Mouse (Mus musculus) kidney, embryonic 14.5 days (tissue): ENCODE results near the gene Arglu1. TPM values are rescaled to one million over a fixed set of nuclear protein-coding genes. Genes with fewer than 3 reads are reported as not detected.

Experiments
- ATAC-seq: fragments of 200-750 bp; cut with Nextera tagmentation; 2 replicates; pipeline ENCODE4 v1.8.0; 2017; ENCODE audit warnings: moderate number of reproducible peaks, mild to moderate bottlenecking, moderate TSS enrichment, moderate library complexity; ENCODE audit not compliant: low FRiP score, low TSS enrichment
- H3K27ac ChIP-seq: fragments of 300-500 bp; sonication (generic); 2 replicates; pipeline ENCODE4 v1.5.1; 2014; ENCODE audit warnings: low read depth, mild to moderate bottlenecking, low read length, moderate library complexity, mixed read lengths
- H3K27me3 ChIP-seq: fragments of 300-500 bp; sonication (generic); 2 replicates; pipeline ENCODE4 v1.6.1; 2014; ENCODE audit warnings: mild to moderate bottlenecking, low read length; ENCODE audit not compliant: control insufficient read depth, insufficient read depth
- H3K36me3 ChIP-seq: fragments of 300-500 bp; sonication (generic); 2 replicates; pipeline ENCODE4 v1.6.1; 2014; ENCODE audit warnings: low read length, mixed read lengths; ENCODE audit not compliant: control insufficient read depth, insufficient read depth
- H3K4me1 ChIP-seq: fragments of 300-500 bp; sonication (generic); 2 replicates; pipeline ENCODE4 v1.6.1; 2014; ENCODE audit warnings: low read length, mixed read lengths; ENCODE audit not compliant: control insufficient read depth, insufficient read depth
- H3K4me2 ChIP-seq: fragments of 300-500 bp; sonication (generic); replicated peaks from 2 replicates; pipeline ENCODE4 v1.6.1; 2014; ENCODE audit warnings: low read depth, mild to moderate bottlenecking, low read length
- H3K4me3 ChIP-seq: fragments of 300-500 bp; sonication (generic); 2 replicates; pipeline ENCODE4 v1.5.1; 2014; ENCODE audit warnings: mild to moderate bottlenecking, low read length
- H3K9ac ChIP-seq: fragments of 300-500 bp; sonication (generic); 2 replicates; pipeline ENCODE4 v1.6.1; 2014; ENCODE audit warnings: low read depth, mild to moderate bottlenecking, low read length, moderate library complexity
- H3K9me3 ChIP-seq: fragments of 300-500 bp; sonication (generic); 2 replicates; pipeline ENCODE4 v1.6.1; 2016; ENCODE audit warnings: low read length; ENCODE audit not compliant: control insufficient read depth
- WGBS: fragments of 180-500 bp; shearing (Covaris S2); extraction: QIAGEN DNeasy Blood & Tissue Kit; methylation state at CpG from one replicate; pipeline ENCODE4 v1.1.7; 2014; 5-methylcytosine and 5-hydroxymethylcytosine counted together
- polyA plus RNA-seq: library from polyadenylated mRNA; unstranded; fragments of >200 nt; fragmentation: Nextera tagmentation; extraction: Ambion mirVana; gene quantifications from 2 replicates; pipeline ENCODE4 v1.2.1, GENCODE M21; 2014

The Arglu1 gene
- polyA plus RNA-seq, 1 experiment from 2014 or later: 150 TPM

GRCm38 (mm10) chr8:8653906-8654489 is 36.3 kb downstream of the Arglu1 start:
- Histone ChIP-seq H3K4me2 (peak overlapping the region; percentile 17; the same call in 1 of the 2 replicates), H3K9me3 (no peaks in the 10 kb centered on the region), H3K4me3 (no peak overlapping the region), H3K36me3 (no peaks in the 10 kb centered on the region), H3K4me1 (peaks cover 16% of the 10 kb centered on the region; the same call in 1 of the 2 replicates), H3K9ac (no peak overlapping the region), H3K27me3 (0 out of 2 replicates have a peak, but pooled peaks cover 4% of the 10 kb centered on the region), H3K27ac (no peak overlapping the region)
- ATAC-seq: no peak
- WGBS: 34% methylated on average over 12 of the region's 12 CpGs

- Histone ChIP-seq H3K4me2 (peak overlapping the region; percentile 17; the same call in 1 of the 2 replicates), H3K9ac (no peak overlapping the region), H3K4me3 (no peak overlapping the region), H3K27ac (no peak overlapping the region), H3K4me1 (peaks cover 16% of the 10 kb centered on the region; the same call in 1 of the 2 replicates), H3K9me3 (no peaks in the 10 kb centered on the region), H3K27me3 (0 out of 2 replicates have a peak, but pooled peaks cover 3% of the 10 kb centered on the region), H3K36me3 (no peaks in the 10 kb centered on the region)
- 54% methylated on average over 5 of the region's 5 CpGs for WGBS
- ATAC-seq: no peak
Measured at GRCm38 (mm10) chr8:8653343-8653742, 37.0 kb downstream of the Arglu1 start.

- no peak for ATAC-seq
- H3K36me3 ChIP-seq: no peaks in the 10 kb centered on the region
- no peak overlapping the region for H3K4me3 ChIP-seq
- no peaks in the 10 kb centered on the region for H3K9me3 ChIP-seq
- no peak overlapping the region; the same call in 1 of the 2 replicates for H3K4me2 ChIP-seq
- peaks cover 15% of the 10 kb centered on the region; the same call in 1 of the 2 replicates for H3K4me1 ChIP-seq
- H3K9ac ChIP-seq: no peak overlapping the region
- H3K27ac ChIP-seq: no peak overlapping the region
- WGBS: 78% methylated on average over 4 of the region's 4 CpGs
- no peaks in the 10 kb centered on the region for H3K27me3 ChIP-seq
Measured at GRCm38 (mm10) chr8:8652388-8652787, 37.9 kb downstream of the Arglu1 start.

- Histone ChIP-seq H3K4me2 (no peak overlapping the region), H3K9me3 (no peaks in the 10 kb centered on the region), H3K9ac (no peak overlapping the region), H3K27ac (no peak overlapping the region), H3K36me3 (no peaks in the 10 kb centered on the region), H3K27me3 (no peaks in the 10 kb centered on the region), H3K4me3 (no peak overlapping the region), H3K4me1 (peaks cover 12% of the 10 kb centered on the region; the same call in 1 of the 2 replicates)
- 69% methylated on average over 8 of the region's 8 CpGs for WGBS
- ATAC-seq: no peak
Measured at GRCm38 (mm10) chr8:8649944-8650343, 40.4 kb downstream of the Arglu1 start.

- Histone ChIP-seq H3K27me3 (no peaks in the 10 kb centered on the region), H3K9ac (no peak overlapping the region), H3K4me3 (no peak overlapping the region), H3K27ac (no peak overlapping the region), H3K9me3 (no peaks in the 10 kb centered on the region), H3K36me3 (no peaks in the 10 kb centered on the region), H3K4me1 (peaks cover 14% of the 10 kb centered on the region; the same call in 1 of the 2 replicates), H3K4me2 (no peak overlapping the region)
- no peak for ATAC-seq
- 75% methylated on average over 3 of the region's 3 CpGs for WGBS
Measured at GRCm38 (mm10) chr8:8649536-8649935, 40.8 kb downstream of the Arglu1 start.

- H3K4me3 ChIP-seq: no peak overlapping the region
- H3K9me3 ChIP-seq: no peaks in the 10 kb centered on the region
- ATAC-seq: no peak
- H3K27me3 ChIP-seq: no peaks in the 10 kb centered on the region
- 57% methylated on average over 7 of the region's 7 CpGs for WGBS
- peaks cover 13% of the 10 kb centered on the region; the same call in 1 of the 2 replicates for H3K4me1 ChIP-seq
- H3K27ac ChIP-seq: no peak overlapping the region
- H3K36me3 ChIP-seq: no peaks in the 10 kb centered on the region
- H3K9ac ChIP-seq: no peak overlapping the region
- no peak overlapping the region for H3K4me2 ChIP-seq
Measured at GRCm38 (mm10) chr8:8648686-8649085, 41.6 kb downstream of the Arglu1 start.

GRCm38 (mm10) chr8:8647824-8648223 is 42.5 kb downstream of the Arglu1 start:
- peaks cover 6% of the 10 kb centered on the region; the same call in 1 of the 2 replicates for H3K4me1 ChIP-seq
- no peak overlapping the region for H3K4me2 ChIP-seq
- no peak for ATAC-seq
- H3K4me3 ChIP-seq: no peak overlapping the region
- no peak overlapping the region for H3K27ac ChIP-seq
- H3K36me3 ChIP-seq: no peaks in the 10 kb centered on the region
- no peaks in the 10 kb centered on the region for H3K27me3 ChIP-seq
- H3K9me3 ChIP-seq: no peaks in the 10 kb centered on the region
- H3K9ac ChIP-seq: no peak overlapping the region
- WGBS: 52% methylated on average over 7 of the region's 7 CpGs

- WGBS: 66% methylated on average over 3 of the region's 3 CpGs
- no peak for ATAC-seq
- Histone ChIP-seq H3K36me3 (no peaks in the 10 kb centered on the region), H3K9ac (no peak overlapping the region), H3K27me3 (no peaks in the 10 kb centered on the region), H3K4me1 (peaks cover 4% of the 10 kb centered on the region; the same call in 1 of the 2 replicates), H3K27ac (no peak overlapping the region), H3K4me3 (no peak overlapping the region), H3K4me2 (no peak overlapping the region), H3K9me3 (no peaks in the 10 kb centered on the region)
Measured at GRCm38 (mm10) chr8:8647319-8647718, 43.0 kb downstream of the Arglu1 start.

GRCm38 (mm10) chr8:8644160-8644915 is 46.0 kb downstream of the Arglu1 start:
- H3K9me3 ChIP-seq: no peaks in the 10 kb centered on the region
- H3K27ac ChIP-seq: no peak overlapping the region
- ATAC-seq: no peak
- no peak overlapping the region for H3K9ac ChIP-seq
- H3K36me3 ChIP-seq: no peaks in the 10 kb centered on the region
- H3K27me3 ChIP-seq: no peaks in the 10 kb centered on the region
- no peak overlapping the region for H3K4me2 ChIP-seq
- WGBS: 73% methylated on average over 11 of the region's 11 CpGs
- H3K4me3 ChIP-seq: no peak overlapping the region
- peaks cover 4% of the 10 kb centered on the region; the same call in 1 of the 2 replicates for H3K4me1 ChIP-seq
